Mouse (Mus musculus): ENCODE results near the gene Clip4. TPM values are rescaled to one million over a fixed set of nuclear protein-coding genes. Genes with fewer than 3 reads are reported as not detected.

Clip4 gene
- polyA plus RNA-seq, 1 experiment from 2014 or later: 10.2 TPM

DNA sequence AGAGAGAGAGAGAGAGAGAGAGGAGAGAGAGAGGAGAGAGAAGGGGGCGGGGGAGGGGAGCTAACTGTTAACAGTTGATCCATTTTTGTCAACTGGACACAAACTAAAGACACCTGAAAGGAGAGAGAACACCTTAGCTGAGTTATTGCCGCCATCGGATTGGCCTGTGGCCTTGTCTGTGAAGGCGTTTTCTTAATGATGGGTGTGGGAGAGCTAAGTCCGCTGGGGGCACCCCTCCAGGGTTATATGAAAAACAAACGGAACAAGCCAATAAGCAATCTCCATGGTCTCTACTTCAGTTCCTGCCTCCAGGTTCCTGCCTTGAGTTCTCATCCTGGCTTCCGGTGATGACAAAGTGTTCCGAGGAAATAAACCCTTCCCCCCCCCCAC is 102.0 kb downstream of the Clip4 start:
- Histone ChIP-seq H3K27me3 (ENCODE audit: control insufficient read depth, insufficient read depth, low read length) (no peaks in the 10 kb centered on the region; the same call in 1 of the 2 replicates), H3K9me3 (ENCODE audit: control insufficient read depth, low read length) (no peaks in the 10 kb centered on the region)
- WGBS: 91% methylated on average over 8 of the region's 8 CpGs

DNA sequence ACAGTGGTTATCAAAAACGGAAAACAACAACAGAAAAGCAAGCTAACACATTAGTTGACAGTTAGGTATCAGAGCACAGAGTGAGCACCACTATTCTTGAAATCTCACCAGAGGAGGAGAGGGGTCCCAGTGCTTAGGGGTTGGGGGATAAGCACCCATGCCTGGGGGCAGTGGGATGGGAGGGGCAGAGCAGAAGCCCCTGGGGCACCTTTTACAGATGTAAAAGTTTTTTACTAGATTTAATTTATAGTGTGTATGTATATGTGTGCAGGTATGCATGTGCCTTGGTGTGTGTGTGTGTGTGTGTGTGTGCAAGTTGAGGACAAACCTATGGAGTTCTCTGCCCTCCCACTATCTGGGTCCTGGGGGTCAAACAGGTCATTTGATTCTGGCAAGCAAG is 102.4 kb downstream of the Clip4 start:
- Histone ChIP-seq H3K27ac (ENCODE audit: low read depth, low read length) (no peak overlapping the region), H3K4me1 (replicated peaks; ENCODE audit: control insufficient read depth, insufficient read depth, low read length) (0 out of 2 replicates have a peak, but pooled peaks cover 1% of the 10 kb centered on the region), H3K9ac (ENCODE audit: low read length) (no peak overlapping the region), H3K27me3 (ENCODE audit: control insufficient read depth, insufficient read depth, low read length) (no peaks in the 10 kb centered on the region; the same call in 1 of the 2 replicates), H3K4me2 (ENCODE audit: low read depth, low read length, severe bottlenecking) (no peak overlapping the region), H3K9me3 (ENCODE audit: control insufficient read depth, low read length) (no peaks in the 10 kb centered on the region), H3K36me3 (ENCODE audit: control insufficient read depth, insufficient read depth, low read length) (no peaks in the 10 kb centered on the region), H3K4me3 (ENCODE audit: low read depth, low read length) (no peak overlapping the region)
- WGBS: 91% methylated on average over 1 of the region's 1 CpGs
- no peak for DNase-seq (ENCODE audit: low spot score)
- ATAC-seq (replicated peaks; ENCODE audit: low FRiP score): no peak

More for the DNA sequence above, 102.0 kb downstream of the Clip4 start:
- Histone ChIP-seq H3K4me1 (replicated peaks; ENCODE audit: control insufficient read depth, insufficient read depth, low read length) (0 out of 2 replicates have a peak, but pooled peaks cover 1% of the 10 kb centered on the region), H3K36me3 (ENCODE audit: control insufficient read depth, insufficient read depth, low read length) (no peaks in the 10 kb centered on the region), H3K4me3 (ENCODE audit: low read depth, low read length) (no peak overlapping the region), H3K27ac (ENCODE audit: low read depth, low read length) (no peak overlapping the region), H3K9ac (ENCODE audit: low read length) (no peak overlapping the region), H3K4me2 (ENCODE audit: low read depth, low read length, severe bottlenecking) (no peak overlapping the region)
- DNase-seq (ENCODE audit: low spot score): no peak
- ATAC-seq (replicated peaks; ENCODE audit: low FRiP score): no peak; the same call in 1 of the 2 replicates

DNA sequence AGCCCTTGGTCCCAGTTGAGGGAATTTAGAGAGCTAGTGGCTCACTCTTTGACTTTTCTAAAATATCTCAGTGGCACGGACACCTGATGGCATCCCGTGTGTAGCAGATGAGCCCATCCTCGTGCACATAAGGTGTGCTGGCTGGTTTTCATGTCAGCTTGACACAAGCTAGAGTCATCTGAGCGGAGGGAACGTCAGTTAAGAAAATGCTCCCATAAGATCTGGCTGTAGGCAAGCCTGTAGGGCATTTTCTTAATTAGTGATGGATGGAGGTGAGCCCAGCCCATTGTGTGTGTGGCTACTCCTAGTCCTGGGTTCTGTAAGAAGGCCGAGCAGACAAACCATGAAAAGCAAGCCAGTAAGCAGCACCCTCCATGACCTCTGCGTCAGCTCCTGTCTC is 103.7 kb downstream of the Clip4 start:
- Histone ChIP-seq H3K36me3 (ENCODE audit: control insufficient read depth, insufficient read depth, low read length) (no peaks in the 10 kb centered on the region), H3K4me3 (ENCODE audit: low read depth, low read length) (no peak overlapping the region), H3K9me3 (ENCODE audit: control insufficient read depth, low read length) (no peaks in the 10 kb centered on the region), H3K27me3 (ENCODE audit: control insufficient read depth, insufficient read depth, low read length) (no peaks in the 10 kb centered on the region; the same call in 1 of the 2 replicates), H3K4me2 (ENCODE audit: low read depth, low read length, severe bottlenecking) (no peak overlapping the region), H3K9ac (ENCODE audit: low read length) (no peak overlapping the region), H3K27ac (ENCODE audit: low read depth, low read length) (no peak overlapping the region), H3K4me1 (replicated peaks; ENCODE audit: control insufficient read depth, insufficient read depth, low read length) (0 out of 2 replicates have a peak, but pooled peaks cover 1% of the 10 kb centered on the region)
- DNase-seq (ENCODE audit: low spot score) (no peak), ATAC-seq (replicated peaks; ENCODE audit: low FRiP score) (no peak)
- 85% methylated on average over 7 of the region's 7 CpGs for WGBS

- Histone ChIP-seq H3K27ac (ENCODE audit: low read depth, low read length) (no peak overlapping the region), H3K4me1 (replicated peaks; ENCODE audit: control insufficient read depth, insufficient read depth, low read length) (0 out of 2 replicates have a peak, but pooled peaks cover 1% of the 10 kb centered on the region), H3K36me3 (ENCODE audit: control insufficient read depth, insufficient read depth, low read length) (no peaks in the 10 kb centered on the region), H3K4me2 (ENCODE audit: low read depth, low read length, severe bottlenecking) (no peak overlapping the region), H3K9ac (ENCODE audit: low read length) (no peak overlapping the region), H3K4me3 (ENCODE audit: low read depth, low read length) (no peak overlapping the region), H3K9me3 (ENCODE audit: control insufficient read depth, low read length) (no peaks in the 10 kb centered on the region), H3K27me3 (ENCODE audit: control insufficient read depth, insufficient read depth, low read length) (no peaks in the 10 kb centered on the region; the same call in 1 of the 2 replicates)
- ATAC-seq (replicated peaks; ENCODE audit: low FRiP score) (no peak), DNase-seq (ENCODE audit: low spot score) (no peak)
- 66% methylated on average over 5 of the region's 5 CpGs for WGBS
Observed at GRCm38 (mm10) chr17:71872976-71873375, 104.7 kb downstream of the Clip4 start.

DNA sequence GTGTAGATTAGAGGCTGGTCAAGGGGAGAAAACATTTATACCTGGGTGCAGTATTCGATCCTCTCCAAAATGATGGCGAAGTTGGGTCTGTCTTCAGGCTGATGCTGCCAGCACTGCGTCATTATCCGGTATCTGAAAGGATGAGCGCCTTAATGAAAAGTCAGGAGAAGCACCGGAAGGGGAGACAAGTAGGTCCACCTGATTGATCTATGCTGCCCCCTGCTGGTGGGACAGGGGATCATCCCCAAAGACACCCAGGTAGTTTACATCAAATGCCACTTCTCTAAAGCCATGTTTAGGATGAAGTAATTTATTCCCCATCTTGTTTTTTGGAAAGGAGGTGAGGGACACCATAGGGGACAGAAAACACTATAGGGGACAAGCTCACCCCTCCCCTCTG is 105.8 kb downstream of the Clip4 start:
- WGBS: 46% methylated on average over 6 of the region's 6 CpGs
- DNase-seq (ENCODE audit: low spot score) (peak; percentile 81), ATAC-seq (replicated peaks; ENCODE audit: low FRiP score) (no peak)
- Histone ChIP-seq H3K4me2 (ENCODE audit: low read depth, low read length, severe bottlenecking) (no peak overlapping the region), H3K27me3 (ENCODE audit: control insufficient read depth, insufficient read depth, low read length) (no peaks in the 10 kb centered on the region; the same call in 1 of the 2 replicates), H3K36me3 (ENCODE audit: control insufficient read depth, insufficient read depth, low read length) (no peaks in the 10 kb centered on the region), H3K27ac (ENCODE audit: low read depth, low read length) (no peak overlapping the region), H3K4me1 (replicated peaks; ENCODE audit: control insufficient read depth, insufficient read depth, low read length) (0 out of 2 replicates have a peak, but pooled peaks cover 1% of the 10 kb centered on the region), H3K9me3 (ENCODE audit: control insufficient read depth, low read length) (no peaks in the 10 kb centered on the region), H3K4me3 (ENCODE audit: low read depth, low read length) (no peak overlapping the region), H3K9ac (ENCODE audit: low read length) (no peak overlapping the region)

- ATAC-seq (replicated peaks; ENCODE audit: low FRiP score) (no peak), DNase-seq (ENCODE audit: low spot score) (no peak)
- WGBS: 92% methylated on average over 9 of the region's 9 CpGs
- Histone ChIP-seq H3K36me3 (ENCODE audit: control insufficient read depth, insufficient read depth, low read length) (no peaks in the 10 kb centered on the region), H3K27me3 (ENCODE audit: control insufficient read depth, insufficient read depth, low read length) (no peaks in the 10 kb centered on the region), H3K9ac (ENCODE audit: low read length) (no peak overlapping the region), H3K4me1 (replicated peaks; ENCODE audit: control insufficient read depth, insufficient read depth, low read length) (0 out of 2 replicates have a peak, but pooled peaks cover under 1% of the 10 kb centered on the region), H3K4me2 (ENCODE audit: low read depth, low read length, severe bottlenecking) (no peak overlapping the region), H3K4me3 (ENCODE audit: low read depth, low read length) (no peak overlapping the region), H3K27ac (ENCODE audit: low read depth, low read length) (no peak overlapping the region), H3K9me3 (ENCODE audit: control insufficient read depth, low read length) (no peaks in the 10 kb centered on the region)
Observed at GRCm38 (mm10) chr17:71874795-71875194, 106.5 kb downstream of the Clip4 start.

DNA sequence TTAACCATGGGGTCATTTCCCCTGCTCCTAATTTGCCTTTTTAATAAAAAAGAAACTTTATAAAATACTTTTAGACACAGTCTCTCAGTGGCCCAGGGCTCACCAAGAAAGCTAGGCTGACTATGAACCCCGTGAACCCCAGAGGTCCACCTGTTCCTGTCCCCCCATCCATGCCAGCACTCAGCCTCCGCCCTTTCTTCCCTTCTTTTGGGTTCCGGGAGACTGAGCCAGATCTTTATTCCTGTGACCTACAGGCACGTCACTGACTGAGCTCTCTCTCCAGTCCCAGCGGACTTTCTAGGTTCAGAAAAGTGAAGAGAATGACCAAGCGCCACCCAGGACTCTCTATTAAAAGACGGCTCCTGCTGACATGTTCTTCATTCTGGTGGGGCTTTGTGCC is 107.2 kb downstream of the Clip4 start:
- 80% methylated on average over 7 of the region's 7 CpGs for WGBS
- Histone ChIP-seq H3K27ac (ENCODE audit: low read depth, low read length) (no peak overlapping the region), H3K4me1 (replicated peaks; ENCODE audit: control insufficient read depth, insufficient read depth, low read length) (no peaks in the 10 kb centered on the region), H3K27me3 (ENCODE audit: control insufficient read depth, insufficient read depth, low read length) (no peaks in the 10 kb centered on the region), H3K36me3 (ENCODE audit: control insufficient read depth, insufficient read depth, low read length) (no peaks in the 10 kb centered on the region), H3K9ac (ENCODE audit: low read length) (no peak overlapping the region), H3K4me2 (ENCODE audit: low read depth, low read length, severe bottlenecking) (no peak overlapping the region), H3K9me3 (ENCODE audit: control insufficient read depth, low read length) (no peaks in the 10 kb centered on the region), H3K4me3 (ENCODE audit: low read depth, low read length) (no peak overlapping the region)
- no peak for ATAC-seq (replicated peaks; ENCODE audit: low FRiP score)
- no peak for DNase-seq (ENCODE audit: low spot score)

GRCm38 (mm10) chr17:71881369-71881768 is 113.1 kb downstream of the Clip4 start:
- no peak overlapping the region for H3K27ac ChIP-seq (ENCODE audit: low read depth, low read length)
- no peak overlapping the region for H3K4me2 ChIP-seq (ENCODE audit: low read depth, low read length, severe bottlenecking)
- H3K4me3 ChIP-seq (ENCODE audit: low read depth, low read length): no peak overlapping the region
- H3K36me3 ChIP-seq (ENCODE audit: control insufficient read depth, insufficient read depth, low read length): no peaks in the 10 kb centered on the region
- H3K4me1 ChIP-seq (replicated peaks; ENCODE audit: control insufficient read depth, insufficient read depth, low read length): no peaks in the 10 kb centered on the region
- no peak for DNase-seq (ENCODE audit: low spot score)
- no peaks in the 10 kb centered on the region for H3K9me3 ChIP-seq (ENCODE audit: control insufficient read depth, low read length)
- ATAC-seq (replicated peaks; ENCODE audit: low FRiP score): no peak
- WGBS: 90% methylated on average over 6 of the region's 6 CpGs
- no peaks in the 10 kb centered on the region for H3K27me3 ChIP-seq (ENCODE audit: control insufficient read depth, insufficient read depth, low read length)
- no peak overlapping the region for H3K9ac ChIP-seq (ENCODE audit: low read length)

- Histone ChIP-seq H3K36me3 (ENCODE audit: control insufficient read depth, insufficient read depth, low read length) (no peaks in the 10 kb centered on the region), H3K4me3 (ENCODE audit: low read depth, low read length) (no peak overlapping the region), H3K9me3 (ENCODE audit: control insufficient read depth, low read length) (no peaks in the 10 kb centered on the region), H3K4me2 (ENCODE audit: low read depth, low read length, severe bottlenecking) (no peak overlapping the region), H3K27ac (ENCODE audit: low read depth, low read length) (no peak overlapping the region), H3K27me3 (ENCODE audit: control insufficient read depth, insufficient read depth, low read length) (no peaks in the 10 kb centered on the region), H3K4me1 (replicated peaks; ENCODE audit: control insufficient read depth, insufficient read depth, low read length) (no peaks in the 10 kb centered on the region), H3K9ac (ENCODE audit: low read length) (no peak overlapping the region)
- 55% methylated on average over 3 of the region's 3 CpGs for WGBS
- DNase-seq (ENCODE audit: low spot score) (peak; percentile 54), ATAC-seq (replicated peaks; ENCODE audit: low FRiP score) (no peak)
Observed at GRCm38 (mm10) chr17:71909107-71909506, 140.8 kb downstream of the Clip4 start.
